Mouse (Mus musculus): Measurements from ENCODE around the gene Olfr552. TPM values are rescaled to one million over a fixed set of nuclear protein-coding genes. Genes with fewer than 3 reads are reported as not detected.
"Not testable (repeated sequence)": the region's sequence is repeated elsewhere in the genome, so short reads cannot be mapped to it uniquely, and the experiment has no call there.

The Olfr552 gene
- polyA plus RNA-seq, 1 experiment from 2014 or later: not detected

DNA sequence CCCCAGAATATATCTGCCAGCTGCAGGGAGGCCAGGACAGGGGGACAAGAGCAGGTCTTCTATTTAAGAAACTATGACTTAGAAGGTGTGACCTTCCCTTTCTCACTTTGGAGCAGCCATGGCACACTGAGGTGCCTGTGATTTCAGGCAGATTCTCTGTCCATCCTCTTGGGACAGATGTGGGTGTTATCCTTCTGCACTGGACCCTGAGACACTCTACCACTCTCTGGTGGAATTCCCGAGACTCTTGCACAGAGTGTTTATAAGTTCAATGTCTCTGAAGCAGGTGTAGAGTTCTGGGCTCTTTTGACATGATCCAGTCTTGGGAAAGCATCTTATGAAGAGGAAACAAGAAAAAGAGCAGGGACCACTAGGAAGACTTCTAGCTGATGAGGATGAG, 40.6 kb downstream of the Olfr552 start, which contains the start of gene Olfr554:
Olfr554 (plus strand) TSS at position 301 of the 400 bp plus-strand sequence.
- H3K4me1 ChIP-seq (ENCODE audit: insufficient read depth): no peaks in the 10 kb centered on the region
- ATAC-seq: no peak
- TF ChIP-seq EP300 (IDR thresholded peaks at IDR 0.05; ENCODE audit: low read depth): no peak
- no peak for TF ChIP-seq CTCF (IDR thresholded peaks at IDR 0.05; ENCODE audit: low read depth)
- 69% methylated on average over 1 of the region's 1 CpGs for WGBS (ENCODE audit: insufficient replicate concordance)
- no peaks in the 10 kb centered on the region for H3K9me3 ChIP-seq (ENCODE audit: low read length)
- H3K27me3 ChIP-seq (ENCODE audit: insufficient read depth, low read length): no peaks in the 10 kb centered on the region
- H3K4me3 ChIP-seq (ENCODE audit: low read depth, low read length): no peak within 1 kb of the TSS
- H3K27ac ChIP-seq (ENCODE audit: low read depth): no peak within 1 kb of the TSS
- no peaks in the 10 kb centered on the region for H3K36me3 ChIP-seq (replicated peaks; ENCODE audit: insufficient read depth, low read length)
- no peak for DNase-seq
- no peak within 1 kb of the TSS for H3K9ac ChIP-seq (replicated peaks)
- no peak within 1 kb of the TSS for H3K4me2 ChIP-seq (ENCODE audit: low read depth, low read length)

DNA sequence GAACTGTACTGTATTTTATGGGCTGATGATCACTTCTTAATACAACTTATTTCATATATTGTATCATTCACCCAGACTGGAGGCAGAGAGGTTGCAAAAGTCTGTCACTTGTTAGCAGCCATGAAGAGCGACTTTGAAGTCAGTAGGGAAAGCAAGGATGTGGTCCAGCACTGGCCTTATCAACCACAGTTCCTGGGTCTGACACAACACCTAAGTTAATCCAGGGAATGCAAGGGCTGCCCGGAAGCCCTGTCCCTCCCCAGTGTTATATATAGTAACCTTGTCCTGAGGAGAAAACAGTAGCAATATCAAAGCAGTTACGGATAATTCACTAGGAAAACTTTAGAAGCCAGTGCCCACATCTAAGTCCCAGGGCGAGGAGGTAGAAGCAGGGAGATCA, 47.4 kb downstream of the Olfr552 start:
- H3K36me3 ChIP-seq (replicated peaks; ENCODE audit: insufficient read depth, low read length); H3K9ac ChIP-seq (replicated peaks); H3K4me2 ChIP-seq (ENCODE audit: low read depth, low read length); DNase-seq; H3K4me1 ChIP-seq (ENCODE audit: insufficient read depth); H3K27ac ChIP-seq (ENCODE audit: low read depth); H3K9me3 ChIP-seq (ENCODE audit: low read length); ATAC-seq; H3K4me3 ChIP-seq (ENCODE audit: low read depth, low read length); H3K27me3 ChIP-seq (ENCODE audit: insufficient read depth, low read length): not testable (repeated sequence)
- 76% methylated on average over 3 of the region's 4 CpGs for WGBS (ENCODE audit: insufficient replicate concordance)

Other genes with a start within 250 kb of the Olfr552 start
- gene Rrm1, start 156.1 kb upstream of the Olfr552 start, polyA plus RNA-seq (2015; fragmentation: Nextera tagmentation; extraction: Ambion mirVana): 55.9 and 66.4 TPM in 2 replicates
- 0.12 and 0.19 TPM in 2 replicates for gene Olfr543, start 116.1 kb upstream of the Olfr552 start, polyA plus RNA-seq (2015; fragmentation: Nextera tagmentation; extraction: Ambion mirVana)
- gene Olfr544, start 109.5 kb upstream of the Olfr552 start, polyA plus RNA-seq (2015; fragmentation: Nextera tagmentation; extraction: Ambion mirVana): 0.04 and 0.06 TPM in 2 replicates
- gene Olfr545, start 98.2 kb upstream of the Olfr552 start, polyA plus RNA-seq (2015; fragmentation: Nextera tagmentation; extraction: Ambion mirVana): not detected in 2 replicates
- gene Olfr547, start 63.0 kb upstream of the Olfr552 start, polyA plus RNA-seq (2015; fragmentation: Nextera tagmentation; extraction: Ambion mirVana): not detected in 2 replicates
- gene Olfr548-ps1, start 56.9 kb upstream of the Olfr552 start, polyA plus RNA-seq (2015; fragmentation: Nextera tagmentation; extraction: Ambion mirVana): not detected in 2 replicates
- not detected in 2 replicates for gene Olfr549, start 47.9 kb upstream of the Olfr552 start, polyA plus RNA-seq (2015; fragmentation: Nextera tagmentation; extraction: Ambion mirVana)
- 0.42 and 0.64 TPM in 2 replicates for gene Trim21, start 32.3 kb upstream of the Olfr552 start, polyA plus RNA-seq (2015; fragmentation: Nextera tagmentation; extraction: Ambion mirVana)
- gene Olfr550, start 26.3 kb upstream of the Olfr552 start, polyA plus RNA-seq (2015; fragmentation: Nextera tagmentation; extraction: Ambion mirVana): not detected in 2 replicates
- gene Olfr551, start 5.9 kb upstream of the Olfr552 start, polyA plus RNA-seq (2015; fragmentation: Nextera tagmentation; extraction: Ambion mirVana): not detected in 2 replicates
- gene Olfr553, start 20.4 kb downstream of the Olfr552 start, polyA plus RNA-seq (2015; fragmentation: Nextera tagmentation; extraction: Ambion mirVana): not detected in 2 replicates
- not detected in 2 replicates for gene Olfr554, start 40.7 kb downstream of the Olfr552 start, polyA plus RNA-seq (2015; fragmentation: Nextera tagmentation; extraction: Ambion mirVana)
- gene Olfr555, start 61.1 kb downstream of the Olfr552 start, polyA plus RNA-seq (2015; fragmentation: Nextera tagmentation; extraction: Ambion mirVana): not detected in 2 replicates
- gene Olfr556, start 67.1 kb downstream of the Olfr552 start, polyA plus RNA-seq (2015; fragmentation: Nextera tagmentation; extraction: Ambion mirVana): not detected in 2 replicates
- 1.4 and 1.7 TPM in 2 replicates for gene Trim68, start 89.6 kb downstream of the Olfr552 start, polyA plus RNA-seq (2015; fragmentation: Nextera tagmentation; extraction: Ambion mirVana)
- not detected in 2 replicates for gene Olfr557, start 98.1 kb downstream of the Olfr552 start, polyA plus RNA-seq (2015; fragmentation: Nextera tagmentation; extraction: Ambion mirVana)
- 0.04 TPM in 1 of 2 replicates, not detected in the other for gene Olfr558, start 104.4 kb downstream of the Olfr552 start, polyA plus RNA-seq (2015; fragmentation: Nextera tagmentation; extraction: Ambion mirVana)
- gene Olfr33, start 121.3 kb downstream of the Olfr552 start, polyA plus RNA-seq (2015; fragmentation: Nextera tagmentation; extraction: Ambion mirVana): not detected in 2 replicates
- not detected in 2 replicates for gene Olfr559, start 129.7 kb downstream of the Olfr552 start, polyA plus RNA-seq (2015; fragmentation: Nextera tagmentation; extraction: Ambion mirVana)
- not detected in 2 replicates for gene Olfr560, start 161.6 kb downstream of the Olfr552 start, polyA plus RNA-seq (2015; fragmentation: Nextera tagmentation; extraction: Ambion mirVana)
- gene Olfr78, start 161.7 kb downstream of the Olfr552 start, polyA plus RNA-seq (2015; fragmentation: Nextera tagmentation; extraction: Ambion mirVana): 0.04 TPM in 1 of 2 replicates, not detected in the other
- not detected in 2 replicates for gene Olfr561, start 173.5 kb downstream of the Olfr552 start, polyA plus RNA-seq (2015; fragmentation: Nextera tagmentation; extraction: Ambion mirVana)
- gene Olfr564, start 205.7 kb downstream of the Olfr552 start, polyA plus RNA-seq (2015; fragmentation: Nextera tagmentation; extraction: Ambion mirVana): not detected in 2 replicates